Mouse (Mus musculus) brain, embryonic 18.5 days (tissue): ENCODE measurements around the gene Cpxm2.

Experiments used
- DNase-seq: peaks from one replicate; pipeline ENCODE4 v3.0.0-alpha.2; 2012; ENCODE audit warnings: low read depth, low spot score

Gene Cpxm2

DNA sequence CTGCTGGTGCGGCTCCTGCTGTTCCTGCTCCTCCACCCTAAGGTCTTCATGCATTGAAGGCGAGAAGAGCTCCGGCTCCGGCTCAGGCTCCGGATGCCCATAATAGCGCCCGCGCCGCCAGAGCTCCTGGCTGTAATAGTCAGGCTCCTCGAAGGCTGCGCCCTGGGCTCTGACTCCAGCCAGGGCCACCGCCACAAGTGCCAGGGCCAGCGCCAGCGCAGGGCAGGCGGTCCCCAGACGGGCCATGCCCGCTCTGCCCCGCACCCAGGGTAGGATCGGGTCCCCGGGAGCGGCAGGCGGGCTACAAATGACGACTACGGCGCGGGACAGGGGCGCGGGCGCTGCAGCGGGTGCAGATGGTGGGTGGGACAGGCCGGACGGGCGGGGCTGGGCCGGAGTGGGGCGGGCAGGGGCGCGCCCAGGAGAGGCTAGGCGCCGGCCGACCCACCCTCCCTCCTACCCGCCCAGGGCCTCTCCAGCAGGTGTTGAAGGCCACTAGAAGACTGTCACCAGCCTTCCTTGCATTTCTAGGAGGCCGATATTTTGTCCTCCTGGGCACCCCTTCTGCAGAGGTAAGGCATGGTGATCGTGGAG lies at the start of gene Cpxm2:
Cpxm2 (minus strand) TSS at position 372 of the 594 bp plus-strand sequence.
- no peak for DNase-seq

- DNase-seq, result no peak
Observed at GRCm38 (mm10) chr7:132204073-132204612, 49.6 kb upstream of the Cpxm2 start.

GRCm38 (mm10) chr7:132199686-132200085 lies 45.1 kb upstream of the Cpxm2 start:
- no peak for DNase-seq

DNA sequence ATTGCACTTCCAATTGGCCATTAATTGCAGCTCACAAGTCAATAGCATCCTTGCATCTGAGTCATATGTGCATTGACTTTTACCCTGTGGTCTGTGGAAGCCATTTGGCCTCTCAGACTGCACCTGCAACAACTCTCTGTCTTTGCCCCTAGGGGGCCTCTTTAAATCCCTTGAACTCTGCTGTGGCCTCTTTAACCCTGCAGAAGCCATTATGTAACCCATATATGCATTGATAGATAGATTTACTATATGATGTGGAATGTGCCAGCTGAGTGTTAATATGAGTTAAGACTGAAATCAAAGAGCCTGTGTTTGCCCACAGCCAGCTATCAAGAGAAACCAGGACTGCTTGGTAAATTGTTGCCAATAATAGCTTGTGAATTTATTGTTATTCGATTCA lies 44.3 kb upstream of the Cpxm2 start:
- no peak for DNase-seq

DNA sequence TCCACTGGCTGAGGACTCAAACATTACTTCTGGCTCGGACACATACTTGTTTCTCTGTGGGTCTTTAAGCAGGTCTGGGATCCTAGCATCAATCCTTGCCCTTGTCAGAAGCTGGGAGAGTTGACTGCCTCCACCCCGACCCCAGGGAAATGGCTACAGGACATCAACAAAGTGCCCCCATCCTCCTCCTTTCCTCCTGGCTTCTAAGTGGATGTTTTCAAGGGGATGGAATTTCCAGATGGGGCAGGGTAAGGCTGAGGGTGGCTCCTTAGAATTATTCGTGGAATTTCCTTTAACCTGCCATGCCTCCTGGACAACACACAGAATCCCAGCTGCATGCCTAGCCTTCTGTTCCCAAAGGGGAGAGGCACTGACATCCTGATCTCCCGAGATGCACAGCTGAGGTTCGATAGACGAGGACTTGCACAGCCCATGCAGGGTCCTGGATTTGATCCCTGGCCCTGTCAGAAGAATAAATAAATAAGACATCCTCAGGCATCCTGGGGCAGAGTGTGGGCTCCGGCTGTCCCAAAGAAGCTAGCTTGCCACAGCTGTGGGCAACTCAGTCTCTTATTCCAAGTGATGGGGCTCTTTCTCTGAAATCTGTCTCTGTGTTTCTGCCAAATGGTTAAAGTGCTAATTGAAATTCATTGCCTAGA lies 43.4 kb upstream of the Cpxm2 start:
- no peak for DNase-seq

- DNase-seq, result no peak
Observed at GRCm38 (mm10) chr7:132196581-132196980, 42.0 kb upstream of the Cpxm2 start.

- no peak for DNase-seq
Observed at GRCm38 (mm10) chr7:132193606-132194005, 39.1 kb upstream of the Cpxm2 start.

DNA sequence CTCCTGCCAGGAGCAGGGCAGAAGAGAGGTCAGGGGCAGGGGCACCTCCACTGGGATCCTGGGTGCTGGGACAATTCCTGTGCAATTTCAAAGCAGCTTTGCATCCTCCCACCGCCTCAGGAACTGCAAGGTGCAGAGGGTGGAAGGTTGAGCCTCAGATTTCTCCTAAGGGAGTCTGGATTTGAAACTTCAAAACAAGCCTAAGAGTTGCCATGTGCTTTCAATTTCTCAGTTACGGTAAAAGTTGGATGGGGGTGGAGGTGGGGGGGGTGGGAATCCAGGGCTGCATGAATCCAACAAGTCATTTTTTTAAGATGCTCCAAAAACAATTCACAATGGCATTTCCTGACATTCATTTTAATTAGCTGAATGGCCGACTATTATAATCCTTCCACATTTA lies 32.9 kb upstream of the Cpxm2 start:
- no peak for DNase-seq

GRCm38 (mm10) chr7:132183892-132184404 lies 29.4 kb upstream of the Cpxm2 start:
- DNase-seq, result no peak

- no peak for DNase-seq
Observed at GRCm38 (mm10) chr7:132181586-132182198, 27.2 kb upstream of the Cpxm2 start.

DNA sequence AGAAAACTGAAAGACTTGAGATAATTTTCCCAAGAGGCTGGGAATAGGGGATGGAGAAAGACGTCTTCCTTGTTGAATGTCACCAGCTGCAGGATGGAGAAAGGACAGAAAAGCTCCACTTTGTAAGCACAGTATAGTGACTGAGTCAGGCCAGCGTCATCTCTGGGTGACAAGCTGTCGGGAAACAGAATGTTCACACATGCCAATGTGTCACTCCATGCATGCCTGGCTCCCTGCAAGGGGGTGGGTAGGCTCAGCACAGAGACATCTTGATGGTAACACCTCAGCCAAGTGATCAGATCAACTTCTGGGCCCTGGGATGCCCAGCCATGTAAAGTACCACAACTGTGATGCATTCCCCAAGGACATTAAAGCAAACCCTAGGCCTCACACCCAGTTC lies 26.5 kb upstream of the Cpxm2 start:
- no peak for DNase-seq

- no peak for DNase-seq
Observed at GRCm38 (mm10) chr7:132179049-132179448, 24.5 kb upstream of the Cpxm2 start.

- DNase-seq, result no peak
Observed at GRCm38 (mm10) chr7:132174787-132175186, 20.2 kb upstream of the Cpxm2 start.

DNA sequence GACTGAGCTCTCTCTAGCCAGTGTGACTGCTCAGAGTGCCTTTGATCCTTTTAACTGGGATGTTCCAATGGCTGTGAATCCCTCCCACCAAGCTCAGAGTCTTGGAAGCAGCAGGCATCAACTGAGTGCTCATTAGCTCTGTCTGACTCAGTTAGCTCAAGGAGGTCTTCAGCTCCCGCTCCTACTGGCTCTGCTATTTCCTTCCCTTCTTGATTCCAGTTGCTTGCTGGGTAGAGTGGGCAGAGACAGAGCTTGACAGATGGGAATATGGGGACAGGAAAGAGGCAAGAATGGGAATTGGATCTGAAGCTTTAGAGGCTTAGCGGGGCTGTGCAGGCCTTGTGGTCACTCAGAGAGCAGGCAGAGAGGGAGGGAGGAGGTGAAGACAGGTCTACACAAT lies 19.8 kb upstream of the Cpxm2 start:
- no peak for DNase-seq

DNA sequence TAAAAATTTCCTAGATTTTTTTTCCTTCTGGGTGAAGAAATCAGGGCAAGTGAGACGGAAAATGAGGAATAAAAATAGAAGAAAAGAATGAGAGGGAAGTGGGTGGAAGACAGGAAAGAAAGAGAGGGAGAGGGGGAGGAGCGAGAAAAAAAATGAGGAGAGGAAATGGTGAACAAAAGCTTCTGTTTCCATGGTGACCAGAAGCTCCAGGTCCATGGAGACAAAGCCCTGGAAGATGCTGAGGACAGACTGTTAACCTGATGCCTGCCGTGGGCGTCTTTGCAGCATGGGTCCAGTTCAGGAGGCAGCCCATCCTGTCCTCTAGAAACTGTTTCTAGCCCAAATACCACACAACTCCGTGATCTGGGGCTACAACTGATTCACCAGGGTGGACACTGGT lies 17.7 kb upstream of the Cpxm2 start:
- no peak for DNase-seq

DNA sequence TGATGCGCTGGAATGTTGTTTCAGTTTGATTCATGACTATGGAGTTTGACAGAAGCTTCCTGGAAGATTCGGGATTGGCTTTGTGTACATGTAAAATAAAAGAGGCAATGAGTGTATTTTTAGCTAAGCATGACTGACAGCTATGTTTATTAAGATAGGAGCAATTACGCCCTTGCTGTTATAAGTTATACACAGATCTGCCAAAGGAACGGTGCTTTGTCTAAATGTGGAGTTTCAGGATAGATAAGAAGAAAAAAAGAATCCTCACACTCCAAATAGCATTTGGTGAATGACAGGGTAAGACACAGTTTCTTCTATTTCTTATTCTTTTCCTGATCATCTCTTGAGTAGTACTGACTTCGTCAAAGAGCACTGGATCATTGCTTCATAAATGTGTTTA lies 17.2 kb upstream of the Cpxm2 start:
- no peak for DNase-seq

DNA sequence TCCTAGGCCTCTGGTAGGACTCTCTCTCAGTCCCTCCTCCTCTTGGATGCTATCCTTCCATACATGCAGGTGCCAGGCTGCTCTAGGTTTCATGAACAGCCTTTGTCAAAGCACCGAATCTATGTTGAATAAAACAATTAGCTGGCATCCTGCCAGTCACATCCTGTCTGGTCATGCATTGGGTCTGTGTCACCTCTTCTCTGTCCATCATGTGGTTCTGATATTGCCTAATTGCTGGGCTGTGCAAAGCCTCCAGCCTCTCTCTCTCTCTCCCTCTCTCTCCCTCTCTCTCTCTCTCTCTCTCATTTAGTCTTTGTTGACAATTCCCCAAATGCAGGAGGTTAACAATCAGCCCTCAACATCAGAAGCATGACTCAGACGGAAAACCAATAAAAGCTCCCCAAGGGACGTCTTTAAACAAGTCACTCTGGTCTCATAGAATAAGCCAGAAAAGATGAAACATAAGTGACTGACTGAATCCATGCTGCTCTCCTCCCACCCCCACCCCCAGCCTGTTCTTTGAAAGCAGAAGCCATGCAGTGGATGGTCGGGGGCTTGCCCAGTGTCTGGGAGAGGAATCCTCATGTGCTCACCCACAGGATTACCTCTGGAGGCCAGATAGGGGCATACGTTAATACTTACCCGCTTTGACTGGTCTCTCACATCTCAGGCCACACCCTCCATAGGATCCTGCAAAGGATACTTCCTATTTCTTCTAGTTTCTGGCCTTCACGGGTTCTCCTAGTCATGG lies 15.1 kb upstream of the Cpxm2 start:
- DNase-seq, result no peak

GRCm38 (mm10) chr7:132167239-132167638 lies 12.7 kb upstream of the Cpxm2 start:
- no peak for DNase-seq

GRCm38 (mm10) chr7:132162254-132162653 lies 7.7 kb upstream of the Cpxm2 start:
- DNase-seq, result no peak

DNA sequence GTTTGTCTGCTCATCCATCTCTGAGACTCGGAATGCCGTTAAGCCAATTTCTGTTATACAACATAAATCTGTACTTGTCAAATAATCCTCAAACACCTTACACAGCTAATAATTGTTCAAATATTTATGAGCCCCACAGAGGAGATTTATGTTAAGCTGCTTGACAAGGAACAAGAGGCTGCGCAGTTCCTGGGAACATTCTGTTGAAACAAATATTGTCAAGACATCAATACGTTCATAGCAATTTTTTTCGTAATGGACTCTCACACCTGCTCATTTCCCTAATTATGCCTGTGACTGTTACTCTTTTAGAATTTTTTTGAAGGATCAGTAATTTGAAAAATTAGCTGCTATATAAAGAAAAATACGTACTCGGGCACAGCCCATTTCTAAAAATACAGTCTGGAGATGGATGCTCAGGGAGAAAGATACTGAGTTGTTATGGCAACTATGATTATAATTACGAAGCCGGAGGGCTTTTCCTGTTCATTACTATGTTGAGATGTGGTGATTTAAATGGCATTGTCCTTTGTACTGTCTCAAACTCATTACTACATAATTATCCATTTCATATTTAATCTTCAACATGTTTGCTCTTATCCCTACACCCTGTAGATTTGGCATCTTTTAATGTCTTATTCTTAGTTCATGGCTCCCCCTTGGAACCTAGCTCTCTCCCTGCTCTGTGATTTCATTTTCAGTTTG lies 3.9 kb upstream of the Cpxm2 start:
- DNase-seq, result peak; percentile 50

- DNase-seq, result peak; percentile 55
Observed at GRCm38 (mm10) chr7:132153725-132154147, 803 bp downstream of the Cpxm2 start.
